In the genomic region with DNA sequence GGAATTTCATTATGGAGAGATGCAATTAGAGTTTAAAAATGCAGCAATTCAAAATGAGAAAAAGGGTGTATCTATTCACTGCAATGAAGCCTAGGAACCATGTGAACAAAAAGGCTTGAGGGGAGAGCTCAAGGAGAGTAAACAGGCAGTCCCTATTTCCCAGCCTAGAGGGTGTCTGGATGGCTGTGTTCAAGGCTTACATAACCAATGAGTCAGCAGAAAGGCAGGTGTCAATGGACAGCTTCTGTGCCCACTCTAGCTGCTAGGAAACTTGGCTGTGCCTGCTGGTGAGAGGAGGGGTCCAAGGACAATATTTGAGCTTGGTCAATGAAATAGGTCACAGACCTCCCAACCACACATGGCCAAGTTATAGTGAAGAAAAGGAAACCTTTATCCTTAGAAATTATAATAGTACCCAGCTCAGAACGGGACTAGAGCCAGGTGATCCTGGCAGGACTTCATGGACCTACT, we compare ENCODE assay signal across 8 mouse cellular contexts.
DNase-seq lines count a peak whose midpoint lies in the region; ATAC-seq and TF ChIP-seq lines count a peak whose summit lies in the region.
"Had no signal": no experiment of that assay in that cellular context is flagged by ENCODE, and none has a peak within 500 bp of the region (broad histone marks: within the 10 kb centered on the region; RNA-seq: fewer than 3 reads in every experiment).

No protein-coding gene starts in this region.

- H3K4me2 ChIP-seq in liver, embryonic 12.5 days, result no peak overlapping the region
- H3K4me2 ChIP-seq in hindbrain, embryonic 16.5 days (ENCODE audit: low read length), result peak overlapping the region; percentile 34
- H3K4me2 ChIP-seq in myocyte (ENCODE audit: low read depth), result no peak overlapping the region
- H3K4me2 ChIP-seq: lung, embryonic 14.5 days had no signal

- TF ChIP-seq POLR2A in liver, adult 2 months (IDR thresholded peaks at IDR 0.05; ENCODE audit: extremely low read depth, insufficient read depth, low read length), result no peak
- no peak for TF ChIP-seq POLR2A in myocyte (IDR thresholded peaks at IDR 0.05; ENCODE audit: insufficient read length, low read depth)

- H3K4me3 ChIP-seq in liver, adult 2 months (ENCODE audit: insufficient read depth, low read depth, low read length), result no peak overlapping the region
- H3K4me3 ChIP-seq in liver, embryonic 12.5 days, result no peak overlapping the region
- no peak overlapping the region for H3K4me3 ChIP-seq in hindbrain, embryonic 16.5 days (ENCODE audit: low read length)
- H3K4me3 ChIP-seq in myocyte, result no peak overlapping the region

- H3K36me3 ChIP-seq in liver, adult 2 months (ENCODE audit: control insufficient read depth, insufficient read depth, low read length), result no peaks in the 10 kb centered on the region
- H3K36me3 ChIP-seq in liver, embryonic 12.5 days, result no peaks in the 10 kb centered on the region
- H3K36me3 ChIP-seq in hindbrain, embryonic 16.5 days (ENCODE audit: control insufficient read depth, insufficient read depth, low read length), result no peaks in the 10 kb centered on the region
- no peaks in the 10 kb centered on the region for H3K36me3 ChIP-seq in myocyte (ENCODE audit: control insufficient read depth, insufficient read depth)

- DNase-seq in liver, adult 2 months (ENCODE audit: extremely low read depth, low read depth, low spot score), result peak; percentile 93
- DNase-seq in adrenal gland, postnatal 10 days, result peak; percentile 30
- peak; percentile 67 to 79 for DNase-seq in cerebellum, postnatal 36 days
- no peak for DNase-seq in spleen, adult 18-20 months
- DNase-seq: lung, embryonic 14.5 days had no signal

- peaks cover 35% of the 10 kb centered on the region for H3K4me1 ChIP-seq in liver, adult 2 months (ENCODE audit: control insufficient read depth, insufficient read depth, low read length)
- H3K4me1 ChIP-seq in liver, embryonic 12.5 days, result peaks cover 7% of the 10 kb centered on the region
- peaks cover 22% of the 10 kb centered on the region for H3K4me1 ChIP-seq in hindbrain, embryonic 16.5 days (ENCODE audit: control insufficient read depth, insufficient read depth, low read depth, low read length)

- no peaks in the 10 kb centered on the region for H3K9me3 ChIP-seq in liver, embryonic 12.5 days (replicated peaks)
- no peaks in the 10 kb centered on the region for H3K9me3 ChIP-seq in hindbrain, embryonic 16.5 days (ENCODE audit: control insufficient read depth, low read length)

- no peak overlapping the region for H3K9ac ChIP-seq in liver, adult 2 months (ENCODE audit: low read depth, low read length)
- no peak overlapping the region for H3K9ac ChIP-seq in liver, embryonic 12.5 days
- H3K9ac ChIP-seq in hindbrain, embryonic 16.5 days (ENCODE audit: low read depth, low read length), result no peak overlapping the region
- H3K9ac ChIP-seq: lung, embryonic 14.5 days had no signal

- peaks cover 32% of the 10 kb centered on the region for H3K79me2 ChIP-seq in liver, adult 2 months (ENCODE audit: control insufficient read depth, insufficient read depth, low read length)
- H3K79me2 ChIP-seq in myocyte (ENCODE audit: control insufficient read depth, insufficient read depth), result no peaks in the 10 kb centered on the region

- TF ChIP-seq CTCF in liver, adult 2 months (IDR thresholded peaks at IDR 0.05; ENCODE audit: low read depth, low read length), result no peak

- 17% methylated on average over 1 of the region's 1 CpGs for WGBS in liver, adult 2 months
- 70% methylated on average over 1 of the region's 1 CpGs for WGBS in liver, embryonic 12.5 days (ENCODE audit: insufficient replicate concordance)
- 81% methylated on average over 1 of the region's 1 CpGs for WGBS in hindbrain, embryonic 16.5 days

- no peaks in the 10 kb centered on the region for H3K27me3 ChIP-seq in liver, adult 2 months (ENCODE audit: control insufficient read depth, insufficient read depth, low read length)
- H3K27me3 ChIP-seq in liver, embryonic 12.5 days (replicated peaks), result no peaks in the 10 kb centered on the region
- H3K27me3 ChIP-seq in hindbrain, embryonic 16.5 days (replicated peaks; ENCODE audit: control insufficient read depth, insufficient read depth, low read length), result no peaks in the 10 kb centered on the region
- H3K27me3 ChIP-seq in myocyte (ENCODE audit: control insufficient read depth, insufficient read depth, insufficient read length), result no peaks in the 10 kb centered on the region

- no peak overlapping the region for H3ac ChIP-seq in myocyte (ENCODE audit: control insufficient read depth, insufficient read length)

- ATAC-seq in liver, embryonic 12.5 days, result no peak
- ATAC-seq in hindbrain, embryonic 16.5 days, result 0 out of 2 replicates have a peak, but pooled peaks have one; percentile 34

- H3K27ac ChIP-seq in liver, adult 2 months (replicated peaks; ENCODE audit: insufficient read depth, low read depth, low read length), result peak overlapping the region; percentile 56
- H3K27ac ChIP-seq in liver, embryonic 12.5 days, result no peak overlapping the region
- no peak overlapping the region for H3K27ac ChIP-seq in hindbrain, embryonic 16.5 days (ENCODE audit: low read depth, low read length)

TF ChIP-seq in myocyte, 11 proteins besides CTCF, POLR2A, EP300 and RAD21:
- TF ChIP-seq MAX (IDR thresholded peaks at IDR 0.05; ENCODE audit: low read depth), result no peak
- TF ChIP-seq POLR2AphosphoS2 (IDR thresholded peaks at IDR 0.05; ENCODE audit: insufficient read length, low read depth), result no peak
- peak in 2 of 3 experiments; percentile 63 to 79 for TF ChIP-seq MYOD1 (IDR thresholded peaks at IDR 0.05; ENCODE audit: control insufficient read depth in 1 of 3, insufficient read length in 2 of 3, low read depth in 2 of 3)
- TF ChIP-seq REST (IDR thresholded peaks at IDR 0.05; ENCODE audit: insufficient read depth, insufficient read length), result no peak
- no peak for TF ChIP-seq SRF (IDR thresholded peaks at IDR 0.05; ENCODE audit: control insufficient read depth, insufficient read length, low read depth)
- TF ChIP-seq USF1 (IDR thresholded peaks at IDR 0.05; ENCODE audit: low read depth), result no peak
- no peak for TF ChIP-seq TCF12 (IDR thresholded peaks at IDR 0.05; ENCODE audit: insufficient read depth, poor library complexity, severe bottlenecking)
- peak in 2 of 3 experiments; percentile 6 to 53 for TF ChIP-seq MYOG (IDR thresholded peaks at IDR 0.05; ENCODE audit: control insufficient read depth in 1 of 3, insufficient read depth in 1 of 3, insufficient read length in 2 of 3, low read depth in 2 of 3)
- TF ChIP-seq CEBPB (IDR thresholded peaks at IDR 0.05; ENCODE audit: insufficient read depth, poor library complexity, severe bottlenecking), result no peak
- no peak for TF ChIP-seq TCF3 (IDR thresholded peaks at IDR 0.05; ENCODE audit: insufficient read length, low read depth)
- TF ChIP-seq E2F4 (IDR thresholded peaks at IDR 0.05; ENCODE audit: insufficient read depth), result no peak
TF ChIP-seq in myocyte: peak in this region for 2.

Comparison
In these comparisons a context has a peak if more than half of its experiments do, and no peak if none do; other contexts are left out.
1. DNase-seq: peak in liver, adult 2 months (single experiment), adrenal gland, postnatal 10 days (single experiment) and cerebellum, postnatal 36 days (2 of 2); none in spleen, adult 18-20 months (0 of 2).